Mouse (Mus musculus) C2C12 (cell line): ENCODE data around the gene Gbp7.

Experiments used
- CEBPB ChIP-seq: IDR thresholded peaks from one replicate; pipeline ENCODE4 v1.6.1; 2011; ENCODE audit warnings: low read depth, mild to moderate bottlenecking, control low read depth, moderate library complexity
- CTCF ChIP-seq: IDR thresholded peaks from one replicate; pipeline ENCODE4 v1.5.1; 2011; ENCODE audit not compliant: control insufficient read depth, insufficient read depth, insufficient read length
- FOSL1 ChIP-seq: IDR thresholded peaks from one replicate; pipeline ENCODE4 v1.8.0; 2011; ENCODE audit warnings: mild to moderate bottlenecking, low read length; ENCODE audit not compliant: poor library complexity, insufficient read depth, severe bottlenecking
- MAX ChIP-seq: IDR thresholded peaks from one replicate; pipeline ENCODE4 v1.6.1; 2011; ENCODE audit warnings: mild to moderate bottlenecking, control low read depth
- MYOD1 ChIP-seq: IDR thresholded peaks from one replicate; pipeline ENCODE4 v1.6.1; 2011; ENCODE audit warnings: low read depth; ENCODE audit not compliant: control insufficient read depth, insufficient read length
- MYOG ChIP-seq: IDR thresholded peaks from one replicate; pipeline ENCODE4 v1.6.1; 2011; ENCODE audit not compliant: control insufficient read depth, insufficient read length; ENCODE audit errors: extremely low read depth
- USF1 ChIP-seq: IDR thresholded peaks from one replicate; pipeline ENCODE4 v1.6.1; 2011; ENCODE audit warnings: low read depth, mild to moderate bottlenecking, control low read depth, moderate library complexity

DNA sequence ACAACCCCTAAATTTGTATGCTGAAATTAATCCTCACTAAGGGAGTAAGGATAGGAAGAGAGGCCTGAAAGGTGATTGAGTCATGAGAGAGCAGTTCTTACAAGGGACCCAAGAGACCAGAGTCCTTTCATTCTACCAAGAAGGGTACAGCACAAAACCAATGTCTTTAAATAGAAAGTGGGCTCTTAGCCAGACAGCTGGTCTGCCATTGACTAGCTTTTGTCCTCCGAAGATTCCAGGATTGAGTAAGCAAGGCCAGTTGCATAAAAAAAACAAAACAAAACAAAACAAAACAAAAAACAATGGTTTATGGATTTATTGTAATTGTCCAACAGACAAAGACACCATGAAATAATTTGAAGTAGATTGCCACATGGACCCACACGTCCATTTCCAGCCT, 58.7 kb downstream of the Gbp7 start:
- TF ChIP-seq CTCF (no peak), FOSL1 (no peak), MYOG (no peak), MYOD1 (no peak), MAX (no peak), CEBPB (no peak), USF1 (no peak)
